ENCODE assay signal across 9 mouse cellular contexts in the genomic region with DNA sequence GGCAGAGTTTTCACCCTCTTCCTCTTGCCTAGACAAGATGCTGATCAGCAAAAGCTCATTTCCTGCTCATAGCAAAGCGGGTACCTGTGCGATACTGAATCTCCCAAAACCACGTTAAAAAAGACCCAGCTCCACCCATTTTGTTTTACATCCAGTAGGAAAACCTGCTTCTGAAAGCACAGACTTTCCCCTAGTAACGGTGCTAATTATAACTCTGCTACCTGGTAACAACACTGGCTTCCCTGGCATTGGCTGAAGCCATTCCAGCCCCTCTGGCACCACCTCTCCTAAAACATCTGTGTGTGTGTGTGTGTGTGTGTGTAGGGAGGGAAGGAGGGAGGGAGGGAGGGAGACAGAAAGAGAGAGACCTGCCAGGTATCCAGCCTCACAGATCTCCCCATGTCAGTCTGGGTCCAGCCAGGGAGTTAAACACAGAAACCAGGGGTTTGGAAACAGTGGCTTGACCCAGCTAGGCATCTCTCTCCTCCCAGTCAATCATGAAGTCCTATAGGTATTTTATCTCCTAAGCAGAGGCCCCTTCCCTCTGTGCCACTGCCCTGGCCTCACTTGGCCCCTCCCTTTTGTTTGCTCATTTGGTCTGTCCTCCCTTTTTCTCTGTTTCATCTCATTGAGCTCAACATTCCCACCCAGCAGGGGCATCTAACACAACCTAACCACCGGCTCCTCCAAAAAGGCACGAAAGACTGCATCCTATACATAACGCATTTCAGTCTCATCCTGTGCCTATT.
DNase-seq lines count a peak whose midpoint lies in the region; ATAC-seq and TF ChIP-seq lines count a peak whose summit lies in the region.
"Had no signal": no experiment of that assay in that cellular context is flagged by ENCODE, and none has a peak within 500 bp of the region (broad histone marks: within the 10 kb centered on the region; RNA-seq: fewer than 3 reads in every experiment).

No protein-coding gene starts in this region.

- 25% methylated on average over 7 of the region's 7 CpGs for WGBS in embryonic facial prominence, embryonic 11.5 days
- 29% methylated on average over 7 of the region's 7 CpGs for WGBS in embryonic facial prominence, embryonic 10.5 days
- WGBS in heart, postnatal 0 days, result 13% methylated on average over 7 of the region's 7 CpGs
- 24% methylated on average over 7 of the region's 7 CpGs for WGBS in limb, embryonic 15.5 days

- peak; percentile 20 for DNase-seq in embryonic facial prominence, embryonic 11.5 days (ENCODE audit: low spot score)
- no peak for DNase-seq in embryonic facial prominence, embryonic 10.5 days (ENCODE audit: low spot score)
- DNase-seq in lung, postnatal 36 days, result peak; percentile 11
- DNase-seq in lung, postnatal 4 days, result no peak
- DNase-seq in heart, postnatal 0 days (ENCODE audit: low spot score), result peak; percentile 83
- DNase-seq in urinary bladder, postnatal 14 days (ENCODE audit: low spot score), result no peak
- no peak for DNase-seq in Muller cell, postnatal 12 days (ENCODE audit: inconsistent ontology term)

- no peak overlapping the region for H3K9ac ChIP-seq in embryonic facial prominence, embryonic 11.5 days (replicated peaks; ENCODE audit: low read length)
- 0 out of 2 replicates have a peak overlapping the region, but pooled peaks have one; percentile 16 for H3K9ac ChIP-seq in heart, postnatal 0 days (replicated peaks; ENCODE audit: low read depth, low read length)
- H3K9ac ChIP-seq in limb, embryonic 15.5 days, result no peak overlapping the region

- H3K4me2 ChIP-seq in embryonic facial prominence, embryonic 11.5 days (ENCODE audit: low read depth, low read length), result no peak overlapping the region
- peak overlapping the region; percentile 38 for H3K4me2 ChIP-seq in heart, postnatal 0 days (ENCODE audit: low read depth, low read length)
- H3K4me2 ChIP-seq in limb, embryonic 15.5 days, result no peak overlapping the region

- peak; percentile 51; the same call in 1 of the 2 replicates for TF ChIP-seq EP300 in heart, postnatal 0 days (IDR thresholded peaks at IDR 0.05; ENCODE audit: low read depth)

- H3K27ac ChIP-seq in embryonic facial prominence, embryonic 11.5 days (replicated peaks; ENCODE audit: low read depth, low read length), result no peak overlapping the region
- no peak overlapping the region for H3K27ac ChIP-seq in embryonic facial prominence, embryonic 10.5 days (replicated peaks)
- H3K27ac ChIP-seq in heart, postnatal 0 days (ENCODE audit: low read depth), result peak overlapping the region; percentile 95
- peak overlapping the region; percentile 74 for H3K27ac ChIP-seq in limb, embryonic 15.5 days

- TF ChIP-seq CTCF in heart, postnatal 0 days (IDR thresholded peaks at IDR 0.05; ENCODE audit: low read depth), result no peak

- no peak for ATAC-seq in embryonic facial prominence, embryonic 11.5 days (replicated peaks; ENCODE audit: insufficient number of reproducible peaks, low FRiP score, low TSS enrichment, low read depth)
- ATAC-seq in heart, postnatal 0 days (ENCODE audit: insufficient read depth, low read depth), result peak; percentile 81
- ATAC-seq in limb, embryonic 15.5 days (ENCODE audit: insufficient number of reproducible peaks, low FRiP score, low TSS enrichment, low read depth), result peak; percentile 83

- H3K36me3 ChIP-seq in embryonic facial prominence, embryonic 11.5 days (replicated peaks; ENCODE audit: control insufficient read depth, insufficient read depth, low read depth, low read length), result no peaks in the 10 kb centered on the region
- H3K36me3 ChIP-seq in embryonic facial prominence, embryonic 10.5 days (replicated peaks), result no peaks in the 10 kb centered on the region
- H3K36me3 ChIP-seq in heart, postnatal 0 days (replicated peaks; ENCODE audit: control insufficient read depth, insufficient read depth, low read length), result no peaks in the 10 kb centered on the region; the same call in 1 of the 2 replicates
- no peaks in the 10 kb centered on the region for H3K36me3 ChIP-seq in limb, embryonic 15.5 days

- H3K27me3 ChIP-seq in embryonic facial prominence, embryonic 11.5 days (ENCODE audit: control insufficient read depth, insufficient read depth, low read length), result no peaks in the 10 kb centered on the region
- no peaks in the 10 kb centered on the region for H3K27me3 ChIP-seq in embryonic facial prominence, embryonic 10.5 days (replicated peaks; ENCODE audit: low read depth, poor library complexity, severe bottlenecking)
- H3K27me3 ChIP-seq in heart, postnatal 0 days (ENCODE audit: control insufficient read depth, insufficient read depth, low read length), result no peaks in the 10 kb centered on the region
- no peaks in the 10 kb centered on the region for H3K27me3 ChIP-seq in limb, embryonic 15.5 days

- H3K4me3 ChIP-seq in embryonic facial prominence, embryonic 11.5 days (ENCODE audit: low read depth, low read length), result no peak overlapping the region
- no peak overlapping the region for H3K4me3 ChIP-seq in embryonic facial prominence, embryonic 10.5 days
- no peak overlapping the region for H3K4me3 ChIP-seq in heart, postnatal 0 days (ENCODE audit: low read depth, low read length)
- H3K4me3 ChIP-seq in limb, embryonic 15.5 days, result no peak overlapping the region
- H3K4me3 ChIP-seq: erythroblast, embryonic 14.5 days had no signal

- no peaks in the 10 kb centered on the region for H3K9me3 ChIP-seq in embryonic facial prominence, embryonic 11.5 days (replicated peaks; ENCODE audit: control insufficient read depth, low read length)
- H3K9me3 ChIP-seq in embryonic facial prominence, embryonic 10.5 days, result no peaks in the 10 kb centered on the region
- H3K9me3 ChIP-seq in heart, postnatal 0 days (replicated peaks; ENCODE audit: control insufficient read depth, low read length), result no peaks in the 10 kb centered on the region
- no peaks in the 10 kb centered on the region for H3K9me3 ChIP-seq in limb, embryonic 15.5 days

- no peaks in the 10 kb centered on the region for H3K4me1 ChIP-seq in embryonic facial prominence, embryonic 11.5 days (ENCODE audit: control insufficient read depth, insufficient read depth, low read length)
- H3K4me1 ChIP-seq in embryonic facial prominence, embryonic 10.5 days, result peaks cover 16% of the 10 kb centered on the region
- peaks cover 46% of the 10 kb centered on the region for H3K4me1 ChIP-seq in heart, postnatal 0 days (ENCODE audit: control insufficient read depth, insufficient read depth)
- H3K4me1 ChIP-seq in limb, embryonic 15.5 days, result peaks cover 14% of the 10 kb centered on the region

Comparison
In these comparisons a context has a peak if more than half of its experiments do, and no peak if none do; other contexts are left out.
1. DNase-seq: peak in embryonic facial prominence, embryonic 11.5 days (single experiment), lung, postnatal 36 days (single experiment) and heart, postnatal 0 days (single experiment); none in embryonic facial prominence, embryonic 10.5 days (single experiment), lung, postnatal 4 days (0 of 2), urinary bladder, postnatal 14 days (single experiment) and Muller cell, postnatal 12 days (single experiment).
2. H3K27ac ChIP-seq: peak in heart, postnatal 0 days (single experiment) and limb, embryonic 15.5 days (single experiment); none in embryonic facial prominence, embryonic 11.5 days (single experiment) and embryonic facial prominence, embryonic 10.5 days (single experiment).